Mouse (Mus musculus) v-Abl transformed pro-B cells (cell line): ENCODE results near the gene Creb3l1.

ENCODE experiments used
- in situ Hi-C, 2 experiments: fragments of 400-800 bp; cut with MboI; formaldehyde crosslinking; loops; one replicate each; pipeline ENCODE4 v1.15.1; 2025; ENCODE audit not compliant: unreplicated experiment in 2 of 2

The Creb3l1 gene

GRCm38 (mm10) chr2:91950275-91951085 is 73.8 kb downstream of the Creb3l1 start:
- in situ Hi-C loops = loop anchor here in 1 of 2 experiments (25.0 kb wide), 2 partner anchors 1237 to 1487 kb away; partner anchors contain the start of gene Trp53i11

GRCm38 (mm10) chr2:91949411-91950274 is 74.7 kb downstream of the Creb3l1 start:
- in situ Hi-C loops = loop anchor here (5.0 to 25.0 kb wide), 3 partner anchors 38 to 1488 kb away; partner anchors contain the start of gene Trp53i11 (in 1 of the 2)

- in situ Hi-C loops = loop anchor here in 1 of 2 experiments (5.0 kb wide), 1 partner anchor 38 kb away; no protein-coding TSS in a partner anchor
These were observed 75.5 kb downstream of the Creb3l1 start for GRCm38 (mm10) chr2:91948792-91949241.

- in situ Hi-C loops = loop anchor here in 1 of 2 experiments (5.0 kb wide), 1 partner anchor 39 kb away; no protein-coding TSS in a partner anchor
These were observed 76.2 kb downstream of the Creb3l1 start for GRCm38 (mm10) chr2:91948151-91948509.

GRCm38 (mm10) chr2:91947397-91948150 is 76.7 kb downstream of the Creb3l1 start:
- in situ Hi-C loops = loop anchor here in 1 of 2 experiments (5.0 kb wide), 1 partner anchor 40 kb away; no protein-coding TSS in a partner anchor

- in situ Hi-C loops = loop anchor here in 1 of 2 experiments (5.0 kb wide), 1 partner anchor 40 kb away; no protein-coding TSS in a partner anchor
These were observed 77.5 kb downstream of the Creb3l1 start for GRCm38 (mm10) chr2:91946836-91947235.

- in situ Hi-C loops = loop anchor here in 1 of 2 experiments (5.0 kb wide), 1 partner anchor 42 kb away; no protein-coding TSS in a partner anchor
These were observed 78.8 kb downstream of the Creb3l1 start, which contains the start of gene Gm9821 for GRCm38 (mm10) chr2:91945483-91945882. Gene Gm9821 (plus strand): TSS chr2:91945703.

- in situ Hi-C loops = loop anchor here in 1 of 2 experiments (5.0 kb wide), 2 partner anchors 43 to 113 kb away; no protein-coding TSS in a partner anchor
These were observed 79.9 kb downstream of the Creb3l1 start for GRCm38 (mm10) chr2:91944170-91944950.

GRCm38 (mm10) chr2:91942356-91942755 is 81.9 kb downstream of the Creb3l1 start:
- in situ Hi-C loops = loop anchor here in 1 of 2 experiments (5.0 kb wide), 2 partner anchors 45 to 115 kb away; no protein-coding TSS in a partner anchor

GRCm38 (mm10) chr2:91939303-91939935 is 84.9 kb downstream of the Creb3l1 start:
- in situ Hi-C loops = no loop called here

- in situ Hi-C loops = no loop called here
These were observed 88.1 kb downstream of the Creb3l1 start for GRCm38 (mm10) chr2:91936154-91936553.

GRCm38 (mm10) chr2:91934826-91935525 is 89.3 kb downstream of the Creb3l1 start:
- in situ Hi-C loops = no loop called here

GRCm38 (mm10) chr2:91934016-91934415 is 90.3 kb downstream of the Creb3l1 start:
- in situ Hi-C loops = no loop called here

GRCm38 (mm10) chr2:91933471-91933870 is 90.8 kb downstream of the Creb3l1 start:
- in situ Hi-C loops = no loop called here

- in situ Hi-C loops = no loop called here
These were observed 91.5 kb downstream of the Creb3l1 start for GRCm38 (mm10) chr2:91932737-91933350.
